Mouse (Mus musculus) heart, embryonic 13.5 days (tissue): ENCODE data around the gene Copg1. TPM values are rescaled to one million over a fixed set of nuclear protein-coding genes. Genes with fewer than 3 reads are reported as not detected.
"Not testable (repeated sequence)": the region's sequence is repeated elsewhere in the genome, so short reads cannot be mapped to it uniquely, and the experiment has no call there.

Experiments used
- ATAC-seq: fragments of 200-750 bp; cut with Nextera tagmentation; 2 replicates; pipeline ENCODE4 v1.8.0; 2017; ENCODE audit warnings: moderate TSS enrichment; ENCODE audit not compliant: insufficient number of reproducible peaks, low FRiP score, low TSS enrichment; ENCODE audit errors: extremely low read depth
- H3K27ac ChIP-seq: fragments of 300-500 bp; sonication (generic); replicated peaks from 2 replicates; pipeline ENCODE4 v1.5.1; 2015; ENCODE audit warnings: moderate library complexity, mild to moderate bottlenecking, inconsistent platforms
- H3K27me3 ChIP-seq: fragments of 300-500 bp; sonication (generic); replicated peaks from 2 replicates; pipeline ENCODE4 v1.6.1; 2015; ENCODE audit warnings: mild to moderate bottlenecking, inconsistent platforms
- H3K36me3 ChIP-seq: fragments of 300-500 bp; sonication (generic); 2 replicates; pipeline ENCODE4 v1.6.1; 2015; ENCODE audit warnings: mild to moderate bottlenecking, inconsistent platforms
- H3K4me1 ChIP-seq: fragments of 300-500 bp; sonication (generic); 2 replicates; pipeline ENCODE4 v1.6.1; 2015; ENCODE audit warnings: inconsistent platforms
- H3K4me2 ChIP-seq: fragments of 300-500 bp; sonication (generic); 2 replicates; pipeline ENCODE4 v1.6.1; 2015; ENCODE audit warnings: inconsistent platforms, mild to moderate bottlenecking, moderate library complexity
- H3K4me3 ChIP-seq: fragments of 300-500 bp; sonication (generic); 2 replicates; pipeline ENCODE4 v1.5.1; 2015; ENCODE audit warnings: moderate library complexity, mild to moderate bottlenecking, inconsistent platforms
- H3K9ac ChIP-seq: fragments of 300-500 bp; sonication (generic); 2 replicates; pipeline ENCODE4 v1.6.1; 2015; ENCODE audit warnings: inconsistent platforms, mild to moderate bottlenecking, moderate library complexity
- H3K9me3 ChIP-seq: fragments of 300-500 bp; sonication (generic); 2 replicates; pipeline ENCODE4 v1.6.1; 2016; ENCODE audit warnings: inconsistent platforms
- WGBS: fragments of 180-500 bp; shearing (Covaris S2); methylation state at CpG from one replicate; pipeline ENCODE4 v1.1.7; 2015; ENCODE audit warnings: mixed read lengths; 5-methylcytosine and 5-hydroxymethylcytosine counted together
- polyA plus RNA-seq: library from polyadenylated mRNA; unstranded; fragments of >200 nt; fragmentation: Nextera tagmentation; extraction: Ambion mirVana; gene quantifications from 2 replicates; pipeline ENCODE4 v1.2.1, GENCODE M21; 2015

Gene Copg1
- polyA plus RNA-seq, 1 experiment from 2014 or later, result 120 TPM

GRCm38 (mm10) chr6:87914326-87915102, 26.9 kb downstream of the Copg1 start:
- 4% methylated on average over 35 of the region's 35 CpGs for WGBS
- peak; percentile 40; the same call in 1 of the 2 replicates for ATAC-seq
- H3K36me3 ChIP-seq, result peaks cover 73% of the 10 kb centered on the region
- H3K9me3 ChIP-seq, result no peaks in the 10 kb centered on the region
- H3K27ac ChIP-seq, result peak overlapping the region; percentile 80
- no peaks in the 10 kb centered on the region for H3K27me3 ChIP-seq
- peak overlapping the region; percentile 88 for H3K4me3 ChIP-seq
- peaks cover 20% of the 10 kb centered on the region for H3K4me1 ChIP-seq
- peak overlapping the region; percentile 97 for H3K4me2 ChIP-seq
- peak overlapping the region; percentile 94 for H3K9ac ChIP-seq

GRCm38 (mm10) chr6:87915939-87916338, 28.3 kb downstream of the Copg1 start:
- Histone ChIP-seq H3K9me3 (no peaks in the 10 kb centered on the region), H3K4me3 (no peak overlapping the region), H3K4me1 (peaks cover 20% of the 10 kb centered on the region), H3K27me3 (no peaks in the 10 kb centered on the region), H3K4me2 (no peak overlapping the region), H3K9ac (0 out of 2 replicates have a peak overlapping the region, but pooled peaks have one; percentile 28), H3K27ac (no peak overlapping the region), H3K36me3 (peaks cover 73% of the 10 kb centered on the region)
- no peak for ATAC-seq
- 57% methylated on average over 5 of the region's 5 CpGs for WGBS

GRCm38 (mm10) chr6:87921201-87921600, 33.6 kb downstream of the Copg1 start:
- H3K9me3 ChIP-seq, result no peaks in the 10 kb centered on the region
- 90% methylated on average over 4 of the region's 4 CpGs for WGBS
- H3K36me3 ChIP-seq, result peaks cover 93% of the 10 kb centered on the region

GRCm38 (mm10) chr6:87923624-87924023, 36.0 kb downstream of the Copg1 start:
- 74% methylated on average over 1 of the region's 1 CpGs for WGBS
- Histone ChIP-seq H3K9ac (no peak overlapping the region), H3K4me3 (no peak overlapping the region), H3K27me3 (no peaks in the 10 kb centered on the region), H3K4me1 (no peaks in the 10 kb centered on the region), H3K27ac (no peak overlapping the region), H3K36me3 (peaks cover 85% of the 10 kb centered on the region), H3K9me3 (no peaks in the 10 kb centered on the region), H3K4me2 (no peak overlapping the region)
- no peak for ATAC-seq

More at GRCm38 (mm10) chr6:87921201-87921600, 33.6 kb downstream of the Copg1 start:
- H3K4me3 ChIP-seq, result no peak overlapping the region
- no peak overlapping the region for H3K27ac ChIP-seq
- H3K27me3 ChIP-seq, result no peaks in the 10 kb centered on the region
- no peak overlapping the region for H3K9ac ChIP-seq
- H3K4me2 ChIP-seq, result no peak overlapping the region
- no peak for ATAC-seq
- H3K4me1 ChIP-seq, result no peaks in the 10 kb centered on the region

GRCm38 (mm10) chr6:87935037-87935436, 47.4 kb downstream of the Copg1 start:
- Histone ChIP-seq H3K27ac (no peak overlapping the region), H3K36me3 (peaks cover 66% of the 10 kb centered on the region), H3K4me2 (no peak overlapping the region), H3K27me3 (no peaks in the 10 kb centered on the region), H3K4me3 (no peak overlapping the region), H3K9me3 (0 out of 2 replicates have a peak, but pooled peaks cover 7% of the 10 kb centered on the region), H3K9ac (no peak overlapping the region), H3K4me1 (peaks cover 4% of the 10 kb centered on the region; the same call in 1 of the 2 replicates)
- 82% methylated on average over 5 of the region's 5 CpGs for WGBS
- ATAC-seq, result no peak

GRCm38 (mm10) chr6:87937178-87937788, 49.7 kb downstream of the Copg1 start:
- peak overlapping the region; percentile 34; the same call in 1 of the 2 replicates for H3K4me2 ChIP-seq
- no peaks in the 10 kb centered on the region for H3K27me3 ChIP-seq
- peaks cover 4% of the 10 kb centered on the region; the same call in 1 of the 2 replicates for H3K4me1 ChIP-seq
- ATAC-seq, result peak; percentile 63; the same call in 1 of the 2 replicates
- no peak overlapping the region for H3K9ac ChIP-seq
- H3K9me3 ChIP-seq, result no peaks in the 10 kb centered on the region
- WGBS, result 27% methylated on average over 19 of the region's 19 CpGs
- no peak overlapping the region for H3K4me3 ChIP-seq
- peaks cover 44% of the 10 kb centered on the region for H3K36me3 ChIP-seq
- H3K27ac ChIP-seq, result peak overlapping the region; percentile 66

- Histone ChIP-seq H3K4me1 (peaks cover 4% of the 10 kb centered on the region; the same call in 1 of the 2 replicates), H3K9me3 (no peaks in the 10 kb centered on the region), H3K27ac (no peak overlapping the region), H3K27me3 (no peaks in the 10 kb centered on the region), H3K4me3 (no peak overlapping the region), H3K9ac (no peak overlapping the region), H3K36me3 (peaks cover 28% of the 10 kb centered on the region), H3K4me2 (no peak overlapping the region)
- no peak for ATAC-seq
- WGBS, result 80% methylated on average over 3 of the region's 3 CpGs
Observed at GRCm38 (mm10) chr6:87938941-87939340, 51.3 kb downstream of the Copg1 start.

- WGBS, result 74% methylated on average over 7 of the region's 7 CpGs
- no peak for ATAC-seq
Observed at GRCm38 (mm10) chr6:87942179-87942578, 54.6 kb downstream of the Copg1 start.

GRCm38 (mm10) chr6:87962457-87962856, 74.8 kb downstream of the Copg1 start:
- not testable (repeated sequence) for H3K27me3 ChIP-seq, H3K4me1 ChIP-seq, H3K4me2 ChIP-seq, H3K9ac ChIP-seq, H3K27ac ChIP-seq, H3K36me3 ChIP-seq, H3K4me3 ChIP-seq, ATAC-seq
- 0 out of 2 replicates have a peak, but pooled peaks cover 11% of the 10 kb centered on the region for H3K9me3 ChIP-seq
- 51% methylated on average over 4 of the region's 4 CpGs for WGBS

More at GRCm38 (mm10) chr6:87942179-87942578, 54.6 kb downstream of the Copg1 start:
- Histone ChIP-seq H3K4me2 (no peak overlapping the region), H3K4me1 (peaks cover 2% of the 10 kb centered on the region; the same call in 1 of the 2 replicates), H3K27me3 (no peaks in the 10 kb centered on the region), H3K4me3 (no peak overlapping the region), H3K27ac (no peak overlapping the region), H3K9ac (no peak overlapping the region), H3K9me3 (no peaks in the 10 kb centered on the region), H3K36me3 (no peaks in the 10 kb centered on the region)
